Mouse (Mus musculus) lung, postnatal 0 days (tissue): ENCODE results near the gene Tst. TPM values are rescaled to one million over a fixed set of nuclear protein-coding genes. Genes with fewer than 3 reads are reported as not detected.
A peak's percentile ranks its signal among the peaks of the same experiment; 100 is the strongest.

ENCODE experiments used
- ATAC-seq: fragments of 200-750 bp; cut with Nextera tagmentation; 2 replicates; pipeline ENCODE4 v1.8.0; 2017; ENCODE audit warnings: moderate library complexity
- DNase-seq: peaks from one replicate; pipeline ENCODE4 v3.0.0-alpha.2; 2016; ENCODE audit warnings: low spot score
- H3K27ac ChIP-seq: fragments of 300-500 bp; sonication (generic); 2 replicates; pipeline ENCODE4 v1.5.1; 2014; ENCODE audit warnings: antibody characterized with exemption, mild to moderate bottlenecking, low read length, mixed read lengths
- H3K27me3 ChIP-seq: fragments of 300-500 bp; sonication (generic); replicated peaks from 2 replicates; pipeline ENCODE4 v1.6.1; 2014; ENCODE audit warnings: low read length, mixed read lengths; ENCODE audit not compliant: insufficient read depth
- H3K36me3 ChIP-seq: fragments of 300-500 bp; sonication (generic); 2 replicates; pipeline ENCODE4 v1.6.1; 2014; ENCODE audit warnings: low read length, mixed read lengths; ENCODE audit not compliant: insufficient read depth
- H3K4me1 ChIP-seq: fragments of 300-500 bp; sonication (generic); 2 replicates; pipeline ENCODE4 v1.6.1; 2014; ENCODE audit warnings: antibody characterized with exemption, low read depth, low read length, mixed read lengths; ENCODE audit not compliant: insufficient read depth
- H3K4me2 ChIP-seq: fragments of 300-500 bp; sonication (generic); replicated peaks from 2 replicates; pipeline ENCODE4 v1.6.1; 2014; ENCODE audit warnings: low read depth, mild to moderate bottlenecking, low read length, moderate library complexity, mixed read lengths
- H3K4me3 ChIP-seq: fragments of 300-500 bp; sonication (generic); 2 replicates; pipeline ENCODE4 v1.5.1; 2014; ENCODE audit warnings: low read depth, low read length
- H3K9ac ChIP-seq: fragments of 300-500 bp; sonication (generic); replicated peaks from 2 replicates; pipeline ENCODE4 v1.6.1; 2014; ENCODE audit warnings: low read depth, mild to moderate bottlenecking
- H3K9me3 ChIP-seq: fragments of 300-500 bp; sonication (generic); 2 replicates; pipeline ENCODE4 v1.6.1; 2016; ENCODE audit warnings: low read length, mixed read lengths
- CTCF ChIP-seq: IDR thresholded peaks from 2 replicates; pipeline ENCODE4 v1.5.1; 2016; ENCODE audit warnings: antibody characterized with exemption, mild to moderate bottlenecking
- EP300 ChIP-seq: IDR thresholded peaks from 2 replicates; pipeline ENCODE4 v1.6.1; 2016; ENCODE audit warnings: antibody characterized with exemption, mild to moderate bottlenecking, control low read depth
- WGBS: fragments of 180-500 bp; shearing (Covaris S2); extraction: QIAGEN DNeasy Blood & Tissue Kit; methylation state at CpG from one replicate; pipeline ENCODE4 v1.1.7; 2014; 5-methylcytosine and 5-hydroxymethylcytosine counted together
- polyA plus RNA-seq: library from polyadenylated mRNA; unstranded; fragments of >200 nt; fragmentation: Nextera tagmentation; extraction: Ambion mirVana; gene quantifications from 2 replicates; pipeline ENCODE4 v1.2.1, GENCODE M21; 2015

Gene Tst
- polyA plus RNA-seq, 1 experiment from 2014 or later = 171 TPM

GRCm38 (mm10) chr15:78403896-78404295 is 1.8 kb downstream of the Tst start:
- no peaks in the 10 kb centered on the region for H3K36me3 ChIP-seq
- 25% methylated on average over 1 of the region's 1 CpGs for WGBS
- ATAC-seq (no peak), DNase-seq (peak; percentile 72)
- H3K4me1 ChIP-seq = peaks cover 39% of the 10 kb centered on the region
- peak overlapping the region; percentile 98 for H3K27ac ChIP-seq
- H3K9ac ChIP-seq = no peak overlapping the region
- H3K27me3 ChIP-seq = no peaks in the 10 kb centered on the region
- H3K9me3 ChIP-seq = no peaks in the 10 kb centered on the region
- peak overlapping the region; percentile 73; the same call in 1 of the 2 replicates for H3K4me3 ChIP-seq
- TF ChIP-seq EP300 (no peak), CTCF (no peak)
- peak overlapping the region; percentile 80 for H3K4me2 ChIP-seq

GRCm38 (mm10) chr15:78403301-78403741 is 2.4 kb downstream of the Tst start:
- Histone ChIP-seq H3K27ac (peak overlapping the region; percentile 98), H3K4me3 (no peak overlapping the region), H3K4me2 (peak overlapping the region; percentile 80), H3K9ac (0 out of 2 replicates have a peak overlapping the region, but pooled peaks have one; percentile 12), H3K27me3 (no peaks in the 10 kb centered on the region), H3K36me3 (no peaks in the 10 kb centered on the region), H3K4me1 (peaks cover 39% of the 10 kb centered on the region), H3K9me3 (no peaks in the 10 kb centered on the region)
- 26% methylated on average over 3 of the region's 3 CpGs for WGBS
- DNase-seq (no peak), ATAC-seq (no peak)
- TF ChIP-seq CTCF (no peak), EP300 (no peak)

GRCm38 (mm10) chr15:78402423-78402822 is 3.3 kb downstream of the Tst start:
- 43% methylated on average over 7 of the region's 7 CpGs for WGBS
- Histone ChIP-seq H3K36me3 (no peaks in the 10 kb centered on the region), H3K9me3 (no peaks in the 10 kb centered on the region), H3K27me3 (no peaks in the 10 kb centered on the region), H3K4me3 (no peak overlapping the region), H3K4me1 (peaks cover 33% of the 10 kb centered on the region), H3K9ac (no peak overlapping the region), H3K4me2 (peak overlapping the region; percentile 80), H3K27ac (peak overlapping the region; percentile 98)
- ATAC-seq = peak; percentile 56
- DNase-seq = peak; percentile 94
- peak; percentile 72 for TF ChIP-seq EP300
- no peak for TF ChIP-seq CTCF

GRCm38 (mm10) chr15:78401921-78402320 is 3.8 kb downstream of the Tst start:
- Histone ChIP-seq H3K27me3 (no peaks in the 10 kb centered on the region), H3K4me3 (no peak overlapping the region), H3K9ac (no peak overlapping the region), H3K4me1 (peaks cover 28% of the 10 kb centered on the region), H3K36me3 (no peaks in the 10 kb centered on the region), H3K4me2 (peak overlapping the region; percentile 28), H3K9me3 (no peaks in the 10 kb centered on the region), H3K27ac (peak overlapping the region; percentile 98)
- TF ChIP-seq CTCF (no peak), EP300 (no peak)
- WGBS = 19% methylated on average over 4 of the region's 4 CpGs
- peak; percentile 4; the same call in 1 of the 2 replicates for ATAC-seq
- peak; percentile 70 for DNase-seq

GRCm38 (mm10) chr15:78401345-78401744 is 4.4 kb downstream of the Tst start:
- H3K27me3 ChIP-seq = no peaks in the 10 kb centered on the region
- DNase-seq (peak; percentile 66), ATAC-seq (no peak)
- no peaks in the 10 kb centered on the region for H3K9me3 ChIP-seq
- H3K4me3 ChIP-seq = no peak overlapping the region
- TF ChIP-seq EP300 = no peak
- TF ChIP-seq CTCF = peak; percentile 20
- H3K27ac ChIP-seq = peak overlapping the region; percentile 98
- peaks cover 28% of the 10 kb centered on the region for H3K4me1 ChIP-seq
- H3K4me2 ChIP-seq = peak overlapping the region; percentile 28
- 41% methylated on average over 6 of the region's 6 CpGs for WGBS
- no peak overlapping the region for H3K9ac ChIP-seq
- H3K36me3 ChIP-seq = no peaks in the 10 kb centered on the region

GRCm38 (mm10) chr15:78395478-78395962 is 10.2 kb downstream of the Tst start, which contains the start of gene Tex33:
Gene Tex33, minus strand, starts transcription at chr15:78395912.
- H3K36me3 ChIP-seq = no peaks in the 10 kb centered on the region
- 76% methylated on average over 8 of the region's 8 CpGs for WGBS
- no peaks in the 10 kb centered on the region for H3K27me3 ChIP-seq
- H3K4me1 ChIP-seq = no peaks in the 10 kb centered on the region
- TF ChIP-seq EP300 = no peak
- no peak for TF ChIP-seq CTCF
- DNase-seq (no peak), ATAC-seq (0 out of 2 replicates have a peak, but pooled peaks have one; percentile 30)
- H3K9ac ChIP-seq = no peak within 1 kb of the TSS
- no peak within 1 kb of the TSS for H3K27ac ChIP-seq
- no peak within 1 kb of the TSS for H3K4me2 ChIP-seq
- no peaks in the 10 kb centered on the region for H3K9me3 ChIP-seq
- H3K4me3 ChIP-seq = no peak within 1 kb of the TSS
